Mouse (Mus musculus): Measurements from ENCODE around the gene Nipbl. TPM values are rescaled to one million over a fixed set of nuclear protein-coding genes. Genes with fewer than 3 reads are reported as not detected.

The Nipbl gene
- polyA plus RNA-seq, 1 experiment from 2014 or later = 24.8 TPM

GRCm38 (mm10) chr15:8451071-8451470 is 6.8 kb upstream of the Nipbl start:
- Histone ChIP-seq H3K36me3 (ENCODE audit: control insufficient read depth, insufficient read depth, low read length) (no peaks in the 10 kb centered on the region), H3K9me3 (ENCODE audit: control insufficient read depth, low read length) (no peaks in the 10 kb centered on the region), H3K4me2 (no peak overlapping the region), H3K27me3 (ENCODE audit: control insufficient read depth, insufficient read depth, low read length) (no peaks in the 10 kb centered on the region), H3K9ac (ENCODE audit: low read length) (no peak overlapping the region), H3K4me3 (ENCODE audit: low read depth, low read length) (no peak overlapping the region), H3K27ac (ENCODE audit: low read depth, low read length) (no peak overlapping the region), H3K4me1 (ENCODE audit: control insufficient read depth, insufficient read depth, low read length) (peaks cover 12% of the 10 kb centered on the region)
- ATAC-seq (ENCODE audit: low FRiP score) (0 out of 2 replicates have a peak, but pooled peaks have one; percentile 23), DNase-seq (ENCODE audit: low spot score, missing footprints) (peak; percentile 76)
- WGBS = 47% methylated on average over 3 of the region's 3 CpGs

GRCm38 (mm10) chr15:8447193-8447767 is 3.0 kb upstream of the Nipbl start:
- H3K27ac ChIP-seq (ENCODE audit: low read depth, low read length) = no peak overlapping the region
- no peak for ATAC-seq (ENCODE audit: low FRiP score)
- WGBS = 76% methylated on average over 8 of the region's 8 CpGs
- H3K4me1 ChIP-seq (ENCODE audit: control insufficient read depth, insufficient read depth, low read length) = peaks cover 12% of the 10 kb centered on the region
- no peak overlapping the region for H3K4me3 ChIP-seq (ENCODE audit: low read depth, low read length)
- no peak overlapping the region for H3K9ac ChIP-seq (ENCODE audit: low read length)
- no peaks in the 10 kb centered on the region for H3K36me3 ChIP-seq (ENCODE audit: control insufficient read depth, insufficient read depth, low read length)
- H3K27me3 ChIP-seq (ENCODE audit: control insufficient read depth, insufficient read depth, low read length) = no peaks in the 10 kb centered on the region
- peak overlapping the region; percentile 74; the same call in 1 of the 2 replicates for H3K4me2 ChIP-seq
- peak; percentile 83 for DNase-seq (ENCODE audit: low spot score, missing footprints)
- H3K9me3 ChIP-seq (ENCODE audit: control insufficient read depth, low read length) = no peaks in the 10 kb centered on the region

DNA sequence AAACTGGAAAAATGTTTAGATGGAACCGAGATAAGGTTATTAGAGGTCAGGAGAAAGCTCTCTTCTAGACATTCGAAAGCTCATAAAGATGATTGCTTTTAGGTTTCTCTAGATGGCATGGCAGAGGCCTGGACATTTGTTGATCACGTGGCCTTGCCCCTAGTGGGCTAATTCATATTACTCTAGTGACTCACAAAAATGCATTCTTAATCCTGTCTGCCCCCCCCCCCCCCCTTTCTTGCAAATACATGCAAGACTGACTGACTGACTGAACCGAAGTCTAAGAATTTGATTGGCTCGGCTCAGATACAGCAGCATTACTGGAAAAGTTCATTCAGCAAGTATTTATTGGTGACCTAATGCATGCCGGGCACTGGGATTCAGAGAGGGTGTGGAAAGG is 2.2 kb upstream of the Nipbl start:
- H3K9ac ChIP-seq (ENCODE audit: low read length) = peak overlapping the region; percentile 99; the same call in 1 of the 2 replicates
- H3K4me3 ChIP-seq (ENCODE audit: low read depth, low read length) = peak overlapping the region; percentile 97
- H3K27ac ChIP-seq (ENCODE audit: low read depth, low read length) = no peak overlapping the region
- peaks cover 15% of the 10 kb centered on the region for H3K4me1 ChIP-seq (ENCODE audit: control insufficient read depth, insufficient read depth, low read length)
- H3K27me3 ChIP-seq (ENCODE audit: control insufficient read depth, insufficient read depth, low read length) = no peaks in the 10 kb centered on the region
- DNase-seq (ENCODE audit: low spot score, missing footprints) (no peak), ATAC-seq (ENCODE audit: low FRiP score) (no peak)
- no peaks in the 10 kb centered on the region for H3K36me3 ChIP-seq (ENCODE audit: control insufficient read depth, insufficient read depth, low read length)
- peak overlapping the region; percentile 74 for H3K4me2 ChIP-seq
- H3K9me3 ChIP-seq (ENCODE audit: control insufficient read depth, low read length) = no peaks in the 10 kb centered on the region
- 8% methylated on average over 6 of the region's 6 CpGs for WGBS

- H3K4me1 ChIP-seq (ENCODE audit: control insufficient read depth, insufficient read depth, low read length) = peaks cover 16% of the 10 kb centered on the region
- H3K9me3 ChIP-seq (ENCODE audit: control insufficient read depth, low read length) = no peaks in the 10 kb centered on the region
- H3K4me3 ChIP-seq (ENCODE audit: low read depth, low read length) = peak overlapping the region; percentile 97
- DNase-seq (ENCODE audit: low spot score, missing footprints) = peak; percentile 94
- no peaks in the 10 kb centered on the region for H3K36me3 ChIP-seq (ENCODE audit: control insufficient read depth, insufficient read depth, low read length)
- peak overlapping the region; percentile 74 for H3K4me2 ChIP-seq
- under 1% methylated on average over 19 of the region's 19 CpGs for WGBS
- no peak overlapping the region; the same call in 1 of the 2 replicates for H3K27ac ChIP-seq (ENCODE audit: low read depth, low read length)
- no peak for ATAC-seq (ENCODE audit: low FRiP score)
- peak overlapping the region; percentile 99 for H3K9ac ChIP-seq (ENCODE audit: low read length)
- no peaks in the 10 kb centered on the region for H3K27me3 ChIP-seq (ENCODE audit: control insufficient read depth, insufficient read depth, low read length)
Measured at GRCm38 (mm10) chr15:8445951-8446419, 1.7 kb upstream of the Nipbl start.

DNA sequence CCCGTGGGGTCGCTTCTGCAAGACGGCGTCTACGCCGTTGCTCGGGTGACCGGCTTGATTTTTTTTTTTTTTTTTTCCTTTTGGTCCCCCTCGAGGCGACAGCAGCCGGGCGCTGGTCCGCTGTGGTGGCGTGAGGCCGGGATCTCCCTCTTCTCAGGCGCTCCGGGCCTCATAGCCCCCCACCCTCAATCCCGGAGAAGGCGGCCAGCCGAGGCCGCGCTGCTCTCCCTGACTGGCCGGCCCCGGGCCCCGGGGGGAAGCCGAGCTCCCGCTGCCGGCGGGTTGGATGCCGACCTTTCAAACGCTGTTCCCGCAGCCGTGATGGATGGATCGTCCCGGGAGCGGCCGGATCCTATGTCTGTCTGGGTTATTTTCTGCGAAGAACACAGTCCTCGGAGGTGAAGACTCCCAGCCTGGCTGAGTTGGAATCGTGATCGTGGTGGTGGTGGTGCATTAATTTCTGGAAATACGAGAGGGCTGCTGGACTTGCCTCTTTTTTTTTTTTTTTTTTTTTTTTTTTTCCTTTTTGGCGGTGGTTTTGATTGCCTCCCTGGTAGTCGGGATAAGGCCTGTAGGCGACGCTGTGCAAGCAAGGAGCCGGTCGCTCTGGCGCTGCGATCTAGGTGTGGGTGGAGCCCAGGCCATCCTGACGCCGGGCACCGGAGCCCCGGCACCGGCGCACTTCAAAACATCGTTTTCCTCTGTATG is 781 bp upstream of the Nipbl start:
- peak overlapping the region; percentile 74 for H3K4me2 ChIP-seq
- ATAC-seq (ENCODE audit: low FRiP score) (peak; percentile 76), DNase-seq (ENCODE audit: low spot score, missing footprints) (peak; percentile 98)
- H3K9ac ChIP-seq (ENCODE audit: low read length) = peak overlapping the region; percentile 99
- H3K4me1 ChIP-seq (ENCODE audit: control insufficient read depth, insufficient read depth, low read length) = peaks cover 16% of the 10 kb centered on the region
- H3K9me3 ChIP-seq (ENCODE audit: control insufficient read depth, low read length) = no peaks in the 10 kb centered on the region
- H3K27me3 ChIP-seq (ENCODE audit: control insufficient read depth, insufficient read depth, low read length) = no peaks in the 10 kb centered on the region
- H3K4me3 ChIP-seq (ENCODE audit: low read depth, low read length) = peak overlapping the region; percentile 97
- peak overlapping the region; percentile 98 for H3K27ac ChIP-seq (ENCODE audit: low read depth, low read length)
- no peaks in the 10 kb centered on the region for H3K36me3 ChIP-seq (ENCODE audit: control insufficient read depth, insufficient read depth, low read length)
- WGBS = under 1% methylated on average over 57 of the region's 57 CpGs

DNA sequence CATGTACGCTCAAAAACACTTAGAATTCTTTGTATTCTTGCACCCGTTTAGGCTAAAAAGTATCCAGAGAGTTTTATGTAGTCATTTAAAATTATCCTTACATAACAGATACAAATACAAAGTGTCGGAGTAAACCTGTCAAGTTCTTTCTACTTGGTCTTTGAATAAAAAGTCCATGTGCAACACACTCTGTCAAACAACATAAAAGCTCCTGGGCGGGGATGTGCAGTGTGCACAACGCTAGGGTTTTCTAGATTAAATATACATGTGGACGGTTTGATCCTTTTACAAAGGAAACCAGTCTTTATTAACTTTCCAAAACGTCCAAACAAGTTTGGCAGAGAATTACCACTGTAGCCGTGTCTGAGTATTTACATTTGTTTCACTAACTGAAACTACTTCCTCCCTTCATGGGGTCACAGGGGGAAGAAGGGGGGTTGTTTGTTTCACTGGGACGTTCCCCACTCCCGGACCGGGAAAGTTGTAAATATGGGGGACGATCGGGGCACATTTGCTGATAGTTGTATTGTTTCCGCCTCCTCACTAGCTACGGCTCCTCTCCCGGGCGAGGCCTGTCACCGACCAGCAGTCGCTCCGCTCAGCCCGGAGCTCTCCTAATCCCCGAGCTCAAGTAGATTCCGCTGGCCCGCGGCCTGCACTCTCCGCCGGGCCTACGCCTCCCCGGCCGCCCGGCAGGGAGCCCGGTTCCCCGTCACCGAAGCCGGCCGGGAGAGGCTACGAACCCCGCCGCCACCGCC is 916 bp downstream of the Nipbl start:
- Histone ChIP-seq H3K36me3 (ENCODE audit: control insufficient read depth, insufficient read depth, low read length) (no peaks in the 10 kb centered on the region), H3K4me2 (peak overlapping the region; percentile 74), H3K9ac (ENCODE audit: low read length) (peak overlapping the region; percentile 99), H3K27me3 (ENCODE audit: control insufficient read depth, insufficient read depth, low read length) (no peaks in the 10 kb centered on the region), H3K4me3 (ENCODE audit: low read depth, low read length) (peak overlapping the region; percentile 97), H3K27ac (ENCODE audit: low read depth, low read length) (peak overlapping the region; percentile 98), H3K9me3 (ENCODE audit: control insufficient read depth, low read length) (no peaks in the 10 kb centered on the region), H3K4me1 (ENCODE audit: control insufficient read depth, insufficient read depth, low read length) (peaks cover 16% of the 10 kb centered on the region)
- ATAC-seq (ENCODE audit: low FRiP score) (peak; percentile 47), DNase-seq (ENCODE audit: low spot score, missing footprints) (peak; percentile 96)
- under 1% methylated on average over 40 of the region's 40 CpGs for WGBS

DNA sequence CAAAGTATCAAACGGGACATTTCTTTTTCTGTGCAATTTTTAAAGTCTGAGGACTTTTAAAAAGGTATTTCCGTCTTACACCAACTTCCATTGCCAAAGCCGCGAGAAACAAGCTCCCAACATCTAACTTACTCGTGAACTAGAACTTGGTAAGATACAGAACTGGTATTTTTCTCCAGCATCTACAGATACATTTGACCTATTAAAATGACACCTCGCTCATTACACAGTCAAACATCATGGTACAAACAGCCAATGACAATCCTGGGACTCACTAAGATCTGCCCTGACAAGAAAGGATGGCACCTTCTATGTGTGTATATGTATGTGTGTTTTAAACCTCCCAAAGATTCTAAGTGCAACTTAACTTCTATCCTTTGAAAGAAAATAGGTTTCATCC is 1.5 kb downstream of the Nipbl start:
- peaks cover 16% of the 10 kb centered on the region for H3K4me1 ChIP-seq (ENCODE audit: control insufficient read depth, insufficient read depth, low read length)
- peak overlapping the region; percentile 57; the same call in 1 of the 2 replicates for H3K9ac ChIP-seq (ENCODE audit: low read length)
- H3K27ac ChIP-seq (ENCODE audit: low read depth, low read length) = no peak overlapping the region
- H3K4me2 ChIP-seq = peak overlapping the region; percentile 74
- no peaks in the 10 kb centered on the region for H3K36me3 ChIP-seq (ENCODE audit: control insufficient read depth, insufficient read depth, low read length)
- 1% methylated on average over 6 of the region's 6 CpGs for WGBS
- no peaks in the 10 kb centered on the region for H3K9me3 ChIP-seq (ENCODE audit: control insufficient read depth, low read length)
- DNase-seq (ENCODE audit: low spot score, missing footprints) (peak; percentile 91), ATAC-seq (ENCODE audit: low FRiP score) (no peak)
- no peaks in the 10 kb centered on the region for H3K27me3 ChIP-seq (ENCODE audit: control insufficient read depth, insufficient read depth, low read length)
- H3K4me3 ChIP-seq (ENCODE audit: low read depth, low read length) = peak overlapping the region; percentile 97

- DNase-seq (ENCODE audit: low spot score, missing footprints) = peak; percentile 93
- H3K9me3 ChIP-seq (ENCODE audit: control insufficient read depth, low read length) = no peaks in the 10 kb centered on the region
- H3K4me3 ChIP-seq (ENCODE audit: low read depth, low read length) = peak overlapping the region; percentile 97
- no peaks in the 10 kb centered on the region for H3K36me3 ChIP-seq (ENCODE audit: control insufficient read depth, insufficient read depth, low read length)
- ATAC-seq (ENCODE audit: low FRiP score) = peak; percentile 22
- H3K27ac ChIP-seq (ENCODE audit: low read depth, low read length) = no peak overlapping the region
- peak overlapping the region; percentile 57; the same call in 1 of the 2 replicates for H3K9ac ChIP-seq (ENCODE audit: low read length)
- H3K4me1 ChIP-seq (ENCODE audit: control insufficient read depth, insufficient read depth, low read length) = peaks cover 13% of the 10 kb centered on the region
- H3K27me3 ChIP-seq (ENCODE audit: control insufficient read depth, insufficient read depth, low read length) = no peaks in the 10 kb centered on the region
- H3K4me2 ChIP-seq = peak overlapping the region; percentile 74
- 2% methylated on average over 11 of the region's 11 CpGs for WGBS
Measured at GRCm38 (mm10) chr15:8442156-8442555, 2.1 kb downstream of the Nipbl start.

All from midbrain, embryonic 11.5 days (tissue).